Mouse (Mus musculus): ENCODE data around the gene Hoxd10. TPM values are rescaled to one million over a fixed set of nuclear protein-coding genes. Genes with fewer than 3 reads are reported as not detected.

Hoxd10 gene
- polyA plus RNA-seq, 1 experiment from 2014 or later = not detected

MicroRNA genes within 50 kb of the gene (microRNA counts, 519-probe panel; counts per million panel counts)
- microRNA mmu-miR-10b = not detected

Small RNAs within 50 kb of the gene (microRNA-seq; reads per million reads assigned to microRNA genes)
- gene Gm44463 = not detected
- gene Mir10b = 73.3 reads per million, percentile 47 among the genes with 10 or more reads in this experiment

Other genes starting within 250 kb of the Hoxd10 start
- gene Lnpk, start 112.5 kb upstream of the Hoxd10 start, polyA plus RNA-seq (2016; fragmentation: Nextera tagmentation; extraction: Ambion mirVana) = 55.0 and 57.4 TPM in 2 replicates
- gene Evx2, start 32.4 kb upstream of the Hoxd10 start, polyA plus RNA-seq (2016; fragmentation: Nextera tagmentation; extraction: Ambion mirVana) = not detected in 2 replicates
- gene Hoxd13, start 23.6 kb upstream of the Hoxd10 start, polyA plus RNA-seq (2016; fragmentation: Nextera tagmentation; extraction: Ambion mirVana) = not detected in 2 replicates
- gene Hoxd12, start 16.9 kb upstream of the Hoxd10 start, polyA plus RNA-seq (2016; fragmentation: Nextera tagmentation; extraction: Ambion mirVana) = not detected in 2 replicates
- not detected in 2 replicates for gene Hoxd11, start 12.4 kb upstream of the Hoxd10 start, polyA plus RNA-seq (2016; fragmentation: Nextera tagmentation; extraction: Ambion mirVana)
- gene Hoxd9, start 5.8 kb downstream of the Hoxd10 start, polyA plus RNA-seq (2016; fragmentation: Nextera tagmentation; extraction: Ambion mirVana) = not detected in 2 replicates
- 0.08 TPM in 1 of 2 replicates, not detected in the other for gene Hoxd8, start 12.7 kb downstream of the Hoxd10 start, polyA plus RNA-seq (2016; fragmentation: Nextera tagmentation; extraction: Ambion mirVana)
- gene Hoxd3, start 20.0 kb downstream of the Hoxd10 start, polyA plus RNA-seq (2016; fragmentation: Nextera tagmentation; extraction: Ambion mirVana) = not detected in 2 replicates
- not detected in 2 replicates for gene Hoxd4, start 20.0 kb downstream of the Hoxd10 start, polyA plus RNA-seq (2016; fragmentation: Nextera tagmentation; extraction: Ambion mirVana)
- gene Gm28230, start 34.8 kb downstream of the Hoxd10 start, polyA plus RNA-seq (2016; fragmentation: Nextera tagmentation; extraction: Ambion mirVana) = not detected in 2 replicates
- 0.31 and 0.52 TPM in 2 replicates for gene Hoxd1, start 71.1 kb downstream of the Hoxd10 start, polyA plus RNA-seq (2016; fragmentation: Nextera tagmentation; extraction: Ambion mirVana)
- gene Mtx2, start 133.9 kb downstream of the Hoxd10 start, polyA plus RNA-seq (2016; fragmentation: Nextera tagmentation; extraction: Ambion mirVana) = 120 TPM in 2 replicates

All from forebrain, embryonic 12.5 days (tissue).